Mouse (Mus musculus) E14TG2a.4 (cell line): ENCODE measurements around the gene Chek2.

Source experiments
- CTCF ChIP-seq: conservative IDR thresholded peaks from 2 replicates; pipeline ENCODE4 v1.5.1; 2014; ENCODE audit warnings: low read length
- NANOG ChIP-seq: IDR thresholded peaks from 2 replicates; pipeline ENCODE4 v1.6.1; 2014; ENCODE audit warnings: borderline replicate concordance, low read length, mixed read lengths
- POU5F1 ChIP-seq: IDR thresholded peaks from 2 replicates; pipeline ENCODE4 v1.6.1; 2014; ENCODE audit warnings: low read length, borderline replicate concordance

- TF ChIP-seq POU5F1 (no peak), CTCF (no peak), NANOG (no peak)
Observed at GRCm38 (mm10) chr5:110859013-110859650, 19.4 kb downstream of the Chek2 start.
